Mouse (Mus musculus): ENCODE data around the gene Slc4a1ap. TPM values are rescaled to one million over a fixed set of nuclear protein-coding genes. Genes with fewer than 3 reads are reported as not detected.

The Slc4a1ap gene
- polyA plus RNA-seq, 1 experiment from 2014 or later, result 11.0 TPM

GRCm38 (mm10) chr5:31596481-31597429 lies 70.0 kb downstream of the Slc4a1ap start, which contains the start of gene Mrpl33:
Gene Mrpl33, plus strand, starts transcription at chr5:31596935.
- Histone ChIP-seq H3K4me3 (ENCODE audit: low read depth, low read length) (peak within 1 kb of the TSS; percentile 44), H3K36me3 (ENCODE audit: control insufficient read depth, insufficient read depth) (no peaks in the 10 kb centered on the region), H3K9ac (ENCODE audit: low read depth, low read length) (peak within 1 kb of the TSS; percentile 30; the same call in 1 of the 2 replicates), H3K4me1 (ENCODE audit: control insufficient read depth, low read depth, low read length) (peaks cover 4% of the 10 kb centered on the region; the same call in 1 of the 2 replicates), H3K27me3 (ENCODE audit: control insufficient read depth, insufficient read depth, low read depth, low read length) (no peaks in the 10 kb centered on the region), H3K27ac (ENCODE audit: low read length) (no peak within 1 kb of the TSS), H3K4me2 (ENCODE audit: low read depth, low read length) (peak within 1 kb of the TSS; percentile 62), H3K9me3 (replicated peaks; ENCODE audit: control insufficient read depth, low read length) (no peaks in the 10 kb centered on the region)
- 7% methylated on average over 26 of the region's 26 CpGs for WGBS (ENCODE audit: insufficient replicate concordance)
- ATAC-seq (ENCODE audit: low read depth), result 0 out of 2 replicates have a peak, but pooled peaks have one; percentile 24

- Histone ChIP-seq H3K9ac (ENCODE audit: low read depth, low read length) (no peak overlapping the region), H3K27me3 (ENCODE audit: control insufficient read depth, insufficient read depth, low read depth, low read length) (no peaks in the 10 kb centered on the region), H3K4me1 (ENCODE audit: control insufficient read depth, low read depth, low read length) (peaks cover 7% of the 10 kb centered on the region; the same call in 1 of the 2 replicates), H3K9me3 (replicated peaks; ENCODE audit: control insufficient read depth, low read length) (no peaks in the 10 kb centered on the region), H3K27ac (ENCODE audit: low read length) (no peak overlapping the region), H3K4me3 (ENCODE audit: low read depth, low read length) (no peak overlapping the region; the same call in 1 of the 2 replicates), H3K4me2 (ENCODE audit: low read depth, low read length) (peak overlapping the region; percentile 62), H3K36me3 (ENCODE audit: control insufficient read depth, insufficient read depth) (no peaks in the 10 kb centered on the region)
- ATAC-seq (ENCODE audit: low read depth), result no peak
- 57% methylated on average over 6 of the region's 6 CpGs for WGBS (ENCODE audit: insufficient replicate concordance)
Observed at GRCm38 (mm10) chr5:31597430-31597944, 70.7 kb downstream of the Slc4a1ap start.

GRCm38 (mm10) chr5:31598121-31598520 lies 71.3 kb downstream of the Slc4a1ap start:
- Histone ChIP-seq H3K9ac (ENCODE audit: low read depth, low read length) (no peak overlapping the region), H3K4me1 (ENCODE audit: control insufficient read depth, low read depth, low read length) (peaks cover 7% of the 10 kb centered on the region; the same call in 1 of the 2 replicates), H3K4me3 (ENCODE audit: low read depth, low read length) (no peak overlapping the region), H3K9me3 (replicated peaks; ENCODE audit: control insufficient read depth, low read length) (no peaks in the 10 kb centered on the region), H3K4me2 (ENCODE audit: low read depth, low read length) (no peak overlapping the region), H3K36me3 (ENCODE audit: control insufficient read depth, insufficient read depth) (no peaks in the 10 kb centered on the region), H3K27ac (ENCODE audit: low read length) (no peak overlapping the region), H3K27me3 (ENCODE audit: control insufficient read depth, insufficient read depth, low read depth, low read length) (no peaks in the 10 kb centered on the region)
- ATAC-seq (ENCODE audit: low read depth), result no peak
- WGBS (ENCODE audit: insufficient replicate concordance), result 69% methylated on average over 7 of the region's 7 CpGs

GRCm38 (mm10) chr5:31598579-31598978 lies 71.8 kb downstream of the Slc4a1ap start:
- peaks cover 7% of the 10 kb centered on the region; the same call in 1 of the 2 replicates for H3K4me1 ChIP-seq (ENCODE audit: control insufficient read depth, low read depth, low read length)
- H3K9ac ChIP-seq (ENCODE audit: low read depth, low read length), result no peak overlapping the region
- no peaks in the 10 kb centered on the region for H3K36me3 ChIP-seq (ENCODE audit: control insufficient read depth, insufficient read depth)
- H3K27ac ChIP-seq (ENCODE audit: low read length), result no peak overlapping the region
- WGBS (ENCODE audit: insufficient replicate concordance), result 63% methylated on average over 4 of the region's 4 CpGs
- no peak overlapping the region for H3K4me3 ChIP-seq (ENCODE audit: low read depth, low read length)
- ATAC-seq (ENCODE audit: low read depth), result no peak
- no peaks in the 10 kb centered on the region for H3K9me3 ChIP-seq (replicated peaks; ENCODE audit: control insufficient read depth, low read length)
- H3K4me2 ChIP-seq (ENCODE audit: low read depth, low read length), result no peak overlapping the region
- H3K27me3 ChIP-seq (ENCODE audit: control insufficient read depth, insufficient read depth, low read depth, low read length), result no peaks in the 10 kb centered on the region

GRCm38 (mm10) chr5:31599161-31599560 lies 72.4 kb downstream of the Slc4a1ap start:
- H3K27ac ChIP-seq (ENCODE audit: low read length), result no peak overlapping the region
- H3K4me1 ChIP-seq (ENCODE audit: control insufficient read depth, low read depth, low read length), result peaks cover 7% of the 10 kb centered on the region; the same call in 1 of the 2 replicates
- no peaks in the 10 kb centered on the region for H3K27me3 ChIP-seq (ENCODE audit: control insufficient read depth, insufficient read depth, low read depth, low read length)
- WGBS (ENCODE audit: insufficient replicate concordance), result 65% methylated on average over 2 of the region's 2 CpGs
- H3K4me2 ChIP-seq (ENCODE audit: low read depth, low read length), result no peak overlapping the region
- ATAC-seq (ENCODE audit: low read depth), result no peak
- H3K4me3 ChIP-seq (ENCODE audit: low read depth, low read length), result no peak overlapping the region
- H3K9ac ChIP-seq (ENCODE audit: low read depth, low read length), result no peak overlapping the region
- H3K9me3 ChIP-seq (replicated peaks; ENCODE audit: control insufficient read depth, low read length), result no peaks in the 10 kb centered on the region
- H3K36me3 ChIP-seq (ENCODE audit: control insufficient read depth, insufficient read depth), result no peaks in the 10 kb centered on the region

- no peak for ATAC-seq (ENCODE audit: low read depth)
- WGBS (ENCODE audit: insufficient replicate concordance), result 33% methylated on average over 7 of the region's 7 CpGs
- Histone ChIP-seq H3K27me3 (ENCODE audit: control insufficient read depth, insufficient read depth, low read depth, low read length) (no peaks in the 10 kb centered on the region), H3K4me2 (ENCODE audit: low read depth, low read length) (no peak overlapping the region), H3K4me3 (ENCODE audit: low read depth, low read length) (no peak overlapping the region), H3K9ac (ENCODE audit: low read depth, low read length) (no peak overlapping the region), H3K27ac (ENCODE audit: low read length) (no peak overlapping the region), H3K36me3 (ENCODE audit: control insufficient read depth, insufficient read depth) (no peaks in the 10 kb centered on the region), H3K9me3 (replicated peaks; ENCODE audit: control insufficient read depth, low read length) (no peaks in the 10 kb centered on the region), H3K4me1 (ENCODE audit: control insufficient read depth, low read depth, low read length) (peaks cover 7% of the 10 kb centered on the region; the same call in 1 of the 2 replicates)
Observed at GRCm38 (mm10) chr5:31601162-31601722, 74.4 kb downstream of the Slc4a1ap start.

- Histone ChIP-seq H3K9ac (ENCODE audit: low read depth, low read length) (no peak overlapping the region), H3K27ac (ENCODE audit: low read length) (no peak overlapping the region), H3K27me3 (ENCODE audit: control insufficient read depth, insufficient read depth, low read depth, low read length) (no peaks in the 10 kb centered on the region), H3K9me3 (replicated peaks; ENCODE audit: control insufficient read depth, low read length) (no peaks in the 10 kb centered on the region), H3K4me3 (ENCODE audit: low read depth, low read length) (no peak overlapping the region), H3K4me2 (ENCODE audit: low read depth, low read length) (no peak overlapping the region), H3K4me1 (ENCODE audit: control insufficient read depth, low read depth, low read length) (peaks cover 3% of the 10 kb centered on the region; the same call in 1 of the 2 replicates), H3K36me3 (ENCODE audit: control insufficient read depth, insufficient read depth) (no peaks in the 10 kb centered on the region)
- peak; percentile 72 for ATAC-seq (ENCODE audit: low read depth)
- WGBS (ENCODE audit: insufficient replicate concordance), result 42% methylated on average over 1 of the region's 1 CpGs
Observed at GRCm38 (mm10) chr5:31602377-31602776, 75.6 kb downstream of the Slc4a1ap start.

GRCm38 (mm10) chr5:31603766-31604165 lies 77.0 kb downstream of the Slc4a1ap start:
- H3K4me3 ChIP-seq (ENCODE audit: low read depth, low read length), result no peak overlapping the region
- H3K9me3 ChIP-seq (replicated peaks; ENCODE audit: control insufficient read depth, low read length), result no peaks in the 10 kb centered on the region
- H3K36me3 ChIP-seq (ENCODE audit: control insufficient read depth, insufficient read depth), result no peaks in the 10 kb centered on the region
- no peaks in the 10 kb centered on the region for H3K27me3 ChIP-seq (ENCODE audit: control insufficient read depth, insufficient read depth, low read depth, low read length)
- ATAC-seq (ENCODE audit: low read depth), result no peak
- H3K4me2 ChIP-seq (ENCODE audit: low read depth, low read length), result no peak overlapping the region
- H3K9ac ChIP-seq (ENCODE audit: low read depth, low read length), result no peak overlapping the region
- peaks cover 3% of the 10 kb centered on the region; the same call in 1 of the 2 replicates for H3K4me1 ChIP-seq (ENCODE audit: control insufficient read depth, low read depth, low read length)
- no peak overlapping the region for H3K27ac ChIP-seq (ENCODE audit: low read length)
- WGBS (ENCODE audit: insufficient replicate concordance), result 81% methylated on average over 6 of the region's 6 CpGs

All from liver, embryonic 16.5 days (tissue).